Comparison of ENCODE assay signal across 27 mouse cellular contexts in the genomic region with DNA sequence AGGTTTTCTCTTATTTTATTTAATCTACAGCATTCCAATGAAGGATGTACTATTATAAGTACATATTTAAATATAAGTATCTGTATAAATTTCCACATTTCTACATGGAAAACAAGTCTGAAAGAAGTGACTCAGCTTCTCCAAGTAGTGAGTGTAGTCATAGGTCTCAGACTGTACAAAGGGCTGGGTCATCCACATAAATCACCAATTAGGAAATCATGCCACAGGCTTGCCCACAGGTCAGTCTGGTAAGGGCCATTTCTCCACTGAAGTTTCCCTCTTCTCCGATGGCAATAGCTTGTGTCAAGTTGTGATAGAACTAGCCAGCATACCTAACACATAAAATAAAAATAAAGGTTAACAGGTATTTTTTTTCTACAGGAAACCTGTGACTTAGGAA. TPM values are rescaled to one million over a fixed set of nuclear protein-coding genes. Genes with fewer than 3 reads are reported as not detected.
"Had no signal": no experiment of that assay in that cellular context is flagged by ENCODE, and none has a peak within 500 bp of the region (broad histone marks: within the 10 kb centered on the region; RNA-seq: fewer than 3 reads in every experiment).

No protein-coding gene starts in this region.

- ATAC-seq: liver, postnatal 0 days; lung, postnatal 0 days; midbrain, embryonic 13.5 days; midbrain, embryonic 16.5 days had no signal

- H3K36me3 ChIP-seq: limb, embryonic 12.5 days; limb, embryonic 15.5 days; midbrain, embryonic 10.5 days; midbrain, embryonic 13.5 days had no signal

- H3K4me3 ChIP-seq: layer of hippocampus, adult 2 months; limb, embryonic 12.5 days; limb, embryonic 15.5 days; megakaryocyte, embryonic 14.5 days; midbrain, embryonic 10.5 days; midbrain, embryonic 13.5 days had no signal

- H3K4me2 ChIP-seq: limb, embryonic 12.5 days; limb, embryonic 15.5 days; liver, embryonic 11.5 days; lung, embryonic 14.5 days; midbrain, embryonic 13.5 days had no signal

- H3K9ac ChIP-seq: limb, embryonic 12.5 days; limb, embryonic 15.5 days; liver, embryonic 14.5 days; liver, postnatal 0 days; lung, embryonic 14.5 days; midbrain, embryonic 13.5 days had no signal

- DNase-seq: kidney, postnatal 25 days; layer of hippocampus, adult 9-11 months; left cerebral cortex, postnatal 4 days; liver, postnatal 0 days; lung, embryonic 14.5 days; thymus, adult 18-20 months; thymus, postnatal 14 days; thymus, postnatal 4 days had no signal

- H3K27ac ChIP-seq: kidney, postnatal 0 days; layer of hippocampus, adult 2 months; limb, embryonic 12.5 days; limb, embryonic 15.5 days; liver, embryonic 14.5 days; macrophage; midbrain, embryonic 10.5 days; midbrain, embryonic 13.5 days had no signal

- H3K4me1 ChIP-seq: limb, embryonic 15.5 days; megakaryocyte, embryonic 14.5 days; midbrain, embryonic 13.5 days had no signal

- H3K9me3 ChIP-seq: limb, embryonic 12.5 days; limb, embryonic 15.5 days; midbrain, embryonic 10.5 days; midbrain, embryonic 13.5 days had no signal

- H3K27me3 ChIP-seq: limb, embryonic 12.5 days; limb, embryonic 15.5 days; midbrain, embryonic 13.5 days had no signal

RNA-seq across cellular contexts. Expression of gene Nmu, which starts 56.3 kb away (rescaled TPM):
- total RNA-seq: layer of hippocampus, adult 2 months; layer of hippocampus, postnatal 25 days; left cerebral cortex, adult 2 months; left cerebral cortex, postnatal 10 days; left cerebral cortex, postnatal 4 days; monocyte, adult 5-6 weeks had no signal
- polyA plus RNA-seq: kidney, postnatal 0 days; liver, embryonic 11.5 days; liver, embryonic 14.5 days; liver, postnatal 0 days; macrophage; midbrain, embryonic 13.5 days; midbrain, embryonic 16.5 days; neural tube, embryonic 11.5 days; spleen, adult 2 months; testis, adult 2 months had no signal
